Mouse (Mus musculus) layer of hippocampus, adult 11-12 months (tissue): ENCODE results near the gene Crim1.
A peak's percentile ranks its signal among the peaks of the same experiment; 100 is the strongest.
"Not testable (repeated sequence)": the region's sequence is repeated elsewhere in the genome, so short reads cannot be mapped to it uniquely, and the experiment has no call there.

ENCODE experiments used
- DNase-seq: peaks from one replicate; pipeline ENCODE4 v3.0.0; 2022; ENCODE audit warnings: low spot score

The Crim1 gene

DNA sequence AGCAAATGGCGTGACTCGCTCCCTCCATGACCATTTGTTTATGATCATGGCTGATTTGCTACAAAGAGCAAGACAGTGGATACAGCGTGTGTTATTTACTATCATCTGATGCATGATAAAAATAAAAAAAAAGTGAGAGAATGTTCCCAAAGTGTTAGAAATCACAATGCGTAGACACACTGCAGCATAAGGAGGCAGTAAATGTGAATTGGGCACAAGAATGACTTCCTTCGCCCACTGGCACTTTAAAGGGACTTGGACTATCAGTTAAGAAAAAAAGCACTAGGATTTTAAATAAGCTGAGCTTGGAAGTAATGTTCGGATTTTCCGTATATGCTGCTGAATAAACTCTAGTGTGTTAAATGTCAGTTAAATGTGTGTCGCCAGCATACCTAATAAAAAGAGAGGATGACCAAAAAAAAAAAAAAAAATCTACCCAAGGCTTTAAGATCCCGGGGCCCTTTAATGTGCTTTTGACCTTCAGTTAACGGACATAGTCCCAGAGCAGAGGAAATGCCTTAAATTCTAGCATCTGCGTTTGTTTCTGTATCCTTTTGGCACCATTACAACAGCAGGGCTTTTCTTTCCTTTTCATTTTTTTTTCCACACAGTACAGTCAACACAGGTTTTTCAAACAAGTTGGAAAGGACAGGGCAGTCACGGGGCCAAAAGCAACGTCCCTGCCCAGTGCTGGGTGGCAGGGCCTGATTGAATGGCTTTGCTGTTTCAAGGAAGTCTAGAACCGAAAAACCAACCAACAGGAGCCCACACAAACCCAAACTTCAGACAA is 50.3 kb downstream of the Crim1 start:
- no peak for DNase-seq

DNA sequence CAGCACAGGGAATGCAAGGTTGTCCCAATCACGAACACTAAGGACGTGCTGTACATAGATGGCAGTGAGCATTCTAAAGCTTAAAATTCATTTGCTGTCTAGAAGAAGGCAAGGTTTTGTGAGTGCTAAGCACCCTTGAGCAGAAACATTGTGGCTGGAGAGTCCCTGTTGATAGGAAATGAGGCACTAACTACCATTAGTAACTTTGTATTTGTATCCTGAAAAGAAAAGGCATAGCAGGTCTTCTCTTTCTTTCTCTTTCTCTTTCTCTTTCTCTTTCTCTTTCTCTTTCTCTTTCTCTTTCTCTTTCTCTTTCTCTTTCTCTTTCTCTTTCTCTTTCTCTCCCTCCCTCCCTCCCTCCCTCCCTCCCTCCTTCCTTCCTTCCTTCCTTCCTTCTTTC is 53.5 kb downstream of the Crim1 start:
- not testable (repeated sequence) for DNase-seq

DNA sequence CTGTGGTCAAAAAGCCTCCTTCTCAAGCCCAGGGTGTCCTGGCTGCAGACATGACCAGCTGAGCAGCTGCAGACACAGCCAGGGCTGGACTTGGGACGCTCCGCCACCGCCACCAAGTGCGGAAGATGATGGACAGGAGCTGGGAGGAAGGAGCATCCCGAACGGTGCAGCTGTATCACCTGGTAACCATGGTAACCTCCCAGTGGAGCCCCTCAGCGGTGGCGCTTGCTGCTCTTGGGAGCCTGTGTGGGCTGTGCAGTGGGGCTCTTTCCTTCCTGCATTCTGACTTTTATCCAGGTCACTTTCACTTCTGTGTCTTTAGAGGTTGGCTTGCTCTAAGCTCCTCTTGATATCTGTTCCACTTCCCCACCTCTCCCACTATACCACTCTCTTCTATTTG is 54.2 kb downstream of the Crim1 start:
- DNase-seq = no peak

DNA sequence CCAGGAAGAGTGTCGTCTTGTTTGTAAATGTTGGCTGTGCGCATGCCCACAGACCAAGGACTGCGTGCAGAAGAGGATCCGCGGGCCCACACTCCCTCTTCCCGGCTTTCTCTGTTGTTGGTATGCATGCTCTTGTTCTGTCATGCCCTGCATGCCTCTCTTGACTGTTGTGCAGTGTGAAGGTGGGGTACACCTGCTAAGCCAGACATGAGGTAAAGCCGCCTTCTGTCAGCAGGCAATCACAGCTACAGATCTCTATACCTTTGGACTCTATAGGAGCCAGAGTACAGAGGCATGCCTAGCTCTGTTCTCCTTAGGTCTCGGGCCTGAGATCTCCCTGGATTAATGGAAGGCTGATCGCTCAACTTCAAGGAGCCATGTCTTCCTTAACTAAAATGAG is 55.7 kb downstream of the Crim1 start:
- DNase-seq = no peak

DNA sequence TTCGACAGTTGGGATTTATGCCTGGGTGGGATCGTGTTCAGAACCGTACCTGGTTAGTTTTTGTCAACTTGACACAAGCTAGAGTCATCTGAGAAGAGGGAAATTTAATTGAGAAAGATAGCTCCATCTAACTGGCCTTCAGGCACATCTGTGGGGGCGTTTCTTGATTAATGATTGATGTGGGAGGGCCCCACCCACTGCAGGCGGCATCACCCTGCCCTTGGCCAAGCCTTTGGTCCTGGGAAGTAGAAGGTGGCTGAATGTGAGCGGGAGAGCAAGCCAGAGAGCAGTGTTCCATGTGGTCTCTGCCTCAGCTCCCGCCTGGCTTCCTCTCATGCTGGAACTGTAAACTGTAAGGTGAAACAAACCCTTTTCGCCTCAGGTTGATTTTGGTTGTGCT is 56.5 kb downstream of the Crim1 start:
- no peak for DNase-seq

DNA sequence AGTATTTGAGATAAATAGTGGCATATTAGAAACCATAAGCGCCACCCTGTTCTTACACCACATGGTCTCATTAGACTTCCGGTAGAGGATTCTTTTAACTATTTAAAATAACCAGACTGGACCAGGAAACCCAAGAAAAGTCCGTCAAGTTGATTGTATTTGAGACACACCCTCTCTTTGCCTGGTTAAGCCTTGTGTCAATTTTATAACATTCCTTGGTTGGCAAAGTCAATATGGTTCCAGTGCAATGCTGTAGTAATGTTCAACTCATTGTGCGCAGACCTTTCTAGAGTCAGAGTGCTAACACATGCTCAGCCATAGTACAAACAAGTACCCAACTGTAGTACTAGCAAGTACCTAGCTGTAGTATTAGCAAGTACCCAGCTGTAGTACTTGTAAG is 61.6 kb downstream of the Crim1 start:
- no peak for DNase-seq

DNA sequence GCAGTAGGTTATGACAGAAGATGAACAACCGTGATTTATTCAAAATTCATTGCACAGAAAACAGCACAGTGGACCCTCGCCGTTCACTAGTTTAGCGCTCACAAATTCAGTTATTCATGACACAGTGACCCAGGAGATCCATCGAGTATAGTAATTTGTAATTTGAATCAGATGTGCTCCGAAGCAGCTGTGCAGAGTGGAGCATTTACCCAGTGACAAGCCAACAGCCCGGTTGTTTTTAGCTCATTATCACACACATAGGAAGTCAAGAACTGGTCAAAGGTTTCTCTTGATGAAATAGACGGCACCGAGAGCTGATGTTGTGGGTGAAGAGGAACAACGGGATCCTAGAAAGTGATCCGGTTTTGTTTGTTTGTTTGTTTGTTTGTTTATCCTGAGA is 64.1 kb downstream of the Crim1 start:
- DNase-seq = no peak

DNA sequence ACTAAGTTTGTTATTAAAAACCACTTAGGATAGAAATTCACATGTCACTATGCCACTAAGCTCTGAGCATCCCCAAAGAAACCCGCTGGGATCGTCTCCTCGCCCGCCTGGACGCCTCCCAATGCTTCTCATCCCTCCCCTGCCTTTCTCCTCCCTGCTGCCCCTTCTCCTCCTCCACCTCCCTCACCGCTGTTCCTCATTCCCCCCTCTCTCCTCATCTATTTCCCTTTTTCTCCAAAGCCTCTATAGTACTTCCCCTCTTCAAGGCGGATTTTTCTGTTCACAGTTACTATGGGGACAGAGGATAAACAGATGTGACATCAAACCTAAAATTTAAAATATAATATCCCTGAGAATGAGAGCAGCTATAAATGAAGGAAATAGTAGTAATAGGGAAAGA is 65.1 kb downstream of the Crim1 start:
- DNase-seq = no peak

DNA sequence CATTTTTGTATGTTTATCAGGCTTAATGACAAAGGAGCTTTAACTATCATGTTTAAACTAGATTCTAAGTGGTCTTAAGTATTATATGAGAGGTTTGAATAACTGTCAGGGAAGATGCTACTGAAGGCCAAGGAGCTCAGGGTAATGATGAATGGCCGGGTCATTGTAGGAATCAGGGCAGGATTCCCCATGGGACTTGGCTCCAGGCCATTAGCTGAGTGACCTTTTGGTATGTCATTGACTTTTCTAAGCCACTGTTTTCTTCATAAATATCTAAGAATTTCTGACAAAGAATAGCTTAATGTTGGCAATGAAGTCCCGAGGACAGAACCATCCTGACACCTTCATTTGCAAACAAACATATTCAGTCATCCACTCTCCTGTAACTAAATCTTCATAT is 66.2 kb downstream of the Crim1 start:
- no peak for DNase-seq

DNA sequence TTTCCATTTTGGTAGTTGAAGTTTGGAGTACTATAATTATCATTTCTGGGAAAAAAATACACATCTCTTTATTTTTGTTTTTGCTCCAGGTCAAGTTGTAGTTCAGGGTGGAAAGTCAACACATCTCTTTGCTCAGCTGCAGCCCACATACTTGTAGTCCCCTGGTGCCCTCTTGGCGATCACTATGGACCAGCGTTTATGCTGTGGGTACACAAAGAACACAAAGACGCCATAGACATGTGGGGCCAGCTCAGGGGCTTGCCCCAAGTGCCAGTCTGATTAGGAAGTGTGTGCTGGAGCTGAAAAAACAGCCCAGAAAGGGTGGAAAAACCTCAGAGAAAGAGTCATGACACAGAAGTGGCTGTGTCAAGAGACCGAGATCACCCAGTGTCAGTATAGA is 68.5 kb downstream of the Crim1 start:
- no peak for DNase-seq

DNA sequence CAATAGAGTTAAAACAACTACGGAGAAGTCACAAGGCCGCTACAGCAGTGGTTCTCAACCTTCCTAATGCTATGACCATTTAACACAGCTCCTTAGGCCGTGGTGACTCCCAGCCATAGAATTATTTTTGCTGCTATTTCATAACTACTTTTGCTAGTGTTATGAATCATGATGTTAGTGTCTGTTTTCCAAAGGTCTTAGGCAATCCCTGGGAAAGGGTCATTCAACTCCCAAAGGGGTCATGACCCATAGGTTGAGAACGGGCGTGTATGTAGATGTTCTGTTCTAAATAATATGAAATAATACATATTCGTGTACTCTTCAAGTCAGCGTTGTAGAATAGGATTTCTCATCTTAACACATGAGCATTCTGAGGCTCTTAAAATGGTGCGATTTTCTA is 69.3 kb downstream of the Crim1 start:
- no peak for DNase-seq

DNA sequence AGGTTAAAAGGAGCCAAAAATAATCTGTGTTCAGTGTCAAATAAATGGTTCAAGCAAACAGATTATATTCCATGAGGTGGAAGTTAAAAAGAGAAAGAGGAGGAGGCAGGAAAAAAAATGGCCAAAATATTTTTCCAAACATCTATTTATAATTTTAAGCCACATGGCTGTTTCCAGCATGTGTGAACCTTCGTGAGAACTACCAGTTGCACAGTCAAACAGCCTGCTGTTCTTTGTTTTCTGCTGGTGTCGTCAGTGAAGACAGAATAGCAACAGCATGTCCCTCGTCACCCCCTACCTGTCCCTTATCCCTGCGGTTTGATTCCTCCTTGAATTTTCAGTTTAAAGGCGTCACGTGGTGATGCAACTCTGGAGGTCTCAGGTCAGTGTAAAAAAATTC is 70.0 kb downstream of the Crim1 start:
- DNase-seq = peak; percentile 33

DNA sequence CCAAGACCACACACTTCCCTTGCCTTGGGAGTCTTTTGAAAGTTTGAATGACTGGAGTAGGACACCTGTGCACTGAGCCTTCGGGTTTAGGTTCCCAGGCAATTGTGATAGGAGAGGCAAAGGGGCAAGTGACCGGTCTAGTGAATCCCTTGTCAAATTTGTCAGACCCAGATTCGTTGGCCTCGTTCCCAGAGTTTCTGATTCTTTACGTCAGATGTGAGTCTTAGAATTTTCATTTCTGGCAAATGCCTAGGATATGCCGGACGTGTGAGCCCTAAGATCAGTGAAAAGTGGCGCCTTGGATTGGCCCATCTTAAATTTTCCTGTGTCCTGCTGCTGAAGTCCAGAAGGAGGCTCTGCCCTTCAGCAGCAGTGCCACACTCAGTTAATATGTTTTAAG is 71.7 kb downstream of the Crim1 start:
- no peak for DNase-seq

DNA sequence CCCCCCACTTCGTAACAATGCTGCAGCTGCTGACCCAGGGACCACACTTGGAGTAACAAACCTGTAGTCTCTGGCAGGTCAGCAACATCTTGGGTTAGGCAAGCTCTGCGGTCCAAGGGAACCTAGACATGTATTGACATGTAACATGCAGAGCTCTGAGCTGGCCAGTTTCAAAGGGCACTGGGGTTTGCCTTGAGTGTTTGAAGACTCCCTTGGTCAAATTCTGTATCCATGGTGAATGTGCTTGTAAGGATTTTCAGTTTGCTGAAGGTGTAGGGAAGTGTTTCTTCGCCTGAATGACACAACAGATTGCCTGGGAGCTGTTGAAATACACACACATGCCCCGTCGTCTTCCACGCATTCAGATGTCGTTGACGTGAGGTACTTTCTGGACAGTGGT is 72.1 kb downstream of the Crim1 start:
- no peak for DNase-seq

DNA sequence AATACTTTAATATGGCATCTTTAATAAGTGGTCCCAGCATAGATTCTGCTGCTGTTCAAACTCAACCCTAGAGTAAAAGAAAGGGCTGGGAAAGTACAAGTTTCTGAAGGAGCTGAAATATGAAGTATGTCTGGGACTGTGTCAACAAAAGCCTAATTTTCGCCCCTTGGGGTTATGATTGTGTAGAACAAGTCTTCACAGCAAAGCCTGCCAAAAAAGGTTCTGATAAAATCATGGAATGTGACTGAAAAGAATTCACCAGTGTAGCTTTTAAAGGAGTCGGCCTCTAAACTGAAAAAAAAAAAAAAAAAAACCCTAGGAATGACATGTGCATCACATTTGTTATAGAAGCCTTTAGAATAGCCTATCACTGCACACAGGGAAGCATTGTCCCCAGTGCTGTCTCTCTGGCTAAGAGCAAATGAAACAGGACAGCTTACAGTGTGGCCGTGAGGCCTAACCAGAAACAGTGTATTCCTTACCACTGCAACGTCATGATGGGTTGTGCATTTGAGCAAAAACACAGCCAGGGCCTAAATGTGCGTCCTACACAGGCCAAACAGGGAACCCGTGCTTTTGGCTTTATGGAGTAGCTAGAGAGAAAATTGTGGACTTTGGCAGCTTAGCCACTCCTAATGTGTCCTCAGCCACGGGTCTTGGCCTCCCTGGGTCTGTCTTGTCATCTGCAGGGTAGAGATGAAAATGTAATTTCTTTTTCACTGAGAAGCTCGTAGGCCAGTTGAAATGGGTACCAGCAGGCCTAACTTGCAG is 72.8 kb downstream of the Crim1 start:
- no peak for DNase-seq

DNA sequence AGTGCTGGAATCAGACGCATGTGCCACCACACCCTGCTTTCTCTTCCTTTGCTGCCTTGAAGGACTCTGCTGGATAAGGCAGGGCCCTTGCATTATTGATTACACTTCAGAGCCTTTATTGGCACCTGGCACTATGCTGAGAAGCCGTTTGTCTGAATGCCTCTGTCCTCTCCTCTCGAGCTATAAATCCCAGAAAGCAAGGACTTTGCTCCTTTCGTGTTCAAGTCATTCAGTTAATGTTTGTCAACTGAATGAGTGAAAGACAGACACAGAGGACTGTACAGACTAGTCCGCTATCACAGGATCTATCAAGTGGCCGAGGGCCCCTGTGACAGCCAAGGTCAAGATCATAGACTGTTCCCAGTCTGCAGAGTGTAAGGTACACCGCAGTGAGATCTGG is 73.8 kb downstream of the Crim1 start:
- DNase-seq = no peak

DNA sequence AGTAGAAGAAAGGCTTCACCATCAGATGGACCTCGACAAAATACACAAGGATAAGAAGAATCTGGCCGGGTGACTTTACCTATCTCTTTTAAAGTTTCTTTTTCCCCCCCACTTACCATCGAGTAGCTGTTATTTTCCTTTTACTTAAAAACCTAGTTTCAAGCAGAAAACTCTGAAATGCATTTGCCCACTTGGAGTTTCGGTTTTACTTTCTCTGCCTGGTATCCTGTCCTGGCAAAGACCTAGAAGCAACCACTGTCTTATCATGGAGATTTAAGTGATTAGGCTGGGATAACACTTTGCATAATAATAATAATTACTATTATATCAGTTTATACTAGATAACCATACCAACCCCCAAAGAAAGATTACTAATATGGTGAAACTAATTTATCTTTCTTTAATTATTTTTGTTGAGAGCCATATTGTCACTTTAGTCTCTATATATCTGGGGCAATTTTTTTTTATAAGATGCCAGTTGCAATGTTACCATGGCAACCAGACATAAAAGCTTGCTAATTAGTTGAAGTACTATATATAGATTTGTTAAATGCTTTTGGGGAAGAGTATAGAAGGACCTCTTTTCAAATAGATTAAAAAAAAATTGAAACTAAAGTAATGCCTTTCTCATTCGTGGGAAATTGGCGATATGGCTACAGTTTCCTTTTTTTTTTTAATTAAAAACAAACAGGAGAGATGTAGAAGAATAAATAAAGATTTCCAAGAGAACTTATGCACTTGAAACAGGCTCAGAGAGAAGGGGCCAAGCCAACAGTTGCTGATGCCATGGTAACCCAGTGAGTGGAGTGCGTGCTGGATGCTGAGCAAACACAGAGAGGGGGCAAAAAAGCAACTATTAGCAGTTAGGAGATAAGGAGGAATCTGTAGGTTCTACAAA is 74.8 kb downstream of the Crim1 start:
- DNase-seq = no peak

DNA sequence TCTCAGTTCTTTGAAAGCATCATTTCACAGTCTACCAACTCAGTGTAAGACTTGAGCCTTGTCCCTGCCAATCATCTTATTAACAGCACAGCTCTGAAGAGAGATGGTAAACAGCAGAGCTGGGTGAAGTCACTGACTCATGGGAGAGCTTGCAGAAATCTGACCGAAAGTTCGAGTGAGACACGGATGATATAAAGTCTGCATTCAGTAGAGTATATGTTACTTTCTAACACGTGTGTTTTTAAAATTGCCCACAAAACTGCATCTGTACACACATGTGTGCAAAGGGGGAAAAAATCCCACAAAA is 75.4 kb downstream of the Crim1 start:
- no peak for DNase-seq

DNA sequence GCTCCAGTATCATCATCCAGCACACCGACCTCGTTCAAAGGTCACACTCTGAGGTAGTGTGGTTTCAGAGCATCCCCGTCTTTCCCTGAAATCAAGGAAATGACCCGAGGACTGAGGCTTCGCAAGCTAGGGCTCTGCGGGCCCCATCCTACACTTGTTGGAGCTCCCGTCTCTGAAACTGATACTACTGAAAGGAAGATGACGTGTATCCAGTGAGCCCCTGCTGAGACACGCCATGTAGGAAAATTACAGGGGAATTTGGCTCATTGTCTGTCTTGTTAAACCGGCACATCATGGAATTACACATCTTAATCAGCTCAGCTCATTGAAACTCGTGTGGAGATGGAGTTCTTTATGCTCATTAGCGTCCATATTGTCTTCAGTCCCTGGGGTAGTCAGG is 79.1 kb downstream of the Crim1 start:
- no peak for DNase-seq

DNA sequence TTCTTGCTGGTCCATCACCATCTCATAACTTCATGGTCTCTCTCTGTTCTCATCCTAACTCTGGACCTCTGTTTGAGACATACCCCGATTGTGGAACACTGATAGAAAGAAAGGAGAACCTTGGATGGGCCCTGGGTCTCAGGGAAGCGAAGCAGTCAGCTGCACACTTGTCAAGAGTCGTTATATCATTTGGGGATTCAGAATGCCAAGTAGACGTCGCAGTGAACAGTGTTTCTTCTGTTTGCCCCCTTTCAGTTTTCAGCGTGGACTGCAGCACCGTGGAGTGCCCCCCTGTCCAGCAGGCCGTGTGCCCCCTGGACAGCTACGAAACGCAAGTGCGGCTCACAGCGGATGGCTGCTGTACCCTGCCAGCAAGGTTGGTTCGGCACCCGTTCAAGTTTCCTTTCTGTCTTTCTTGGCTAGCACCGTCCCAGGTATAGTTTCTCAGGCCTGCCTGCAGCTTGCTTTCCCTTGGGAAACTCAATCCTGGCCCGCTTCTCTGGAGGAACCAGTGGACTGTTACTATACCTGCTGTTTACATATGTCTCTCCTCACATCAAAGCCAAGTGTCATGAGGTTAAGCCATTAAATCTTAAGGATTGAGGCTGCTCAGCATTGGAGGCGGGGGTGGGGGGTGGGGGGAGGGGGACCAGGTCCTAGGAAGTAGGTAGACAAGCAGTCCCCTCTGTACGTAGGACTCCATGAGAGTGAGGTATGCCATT is 81.1 kb downstream of the Crim1 start:
- DNase-seq = no peak

DNA sequence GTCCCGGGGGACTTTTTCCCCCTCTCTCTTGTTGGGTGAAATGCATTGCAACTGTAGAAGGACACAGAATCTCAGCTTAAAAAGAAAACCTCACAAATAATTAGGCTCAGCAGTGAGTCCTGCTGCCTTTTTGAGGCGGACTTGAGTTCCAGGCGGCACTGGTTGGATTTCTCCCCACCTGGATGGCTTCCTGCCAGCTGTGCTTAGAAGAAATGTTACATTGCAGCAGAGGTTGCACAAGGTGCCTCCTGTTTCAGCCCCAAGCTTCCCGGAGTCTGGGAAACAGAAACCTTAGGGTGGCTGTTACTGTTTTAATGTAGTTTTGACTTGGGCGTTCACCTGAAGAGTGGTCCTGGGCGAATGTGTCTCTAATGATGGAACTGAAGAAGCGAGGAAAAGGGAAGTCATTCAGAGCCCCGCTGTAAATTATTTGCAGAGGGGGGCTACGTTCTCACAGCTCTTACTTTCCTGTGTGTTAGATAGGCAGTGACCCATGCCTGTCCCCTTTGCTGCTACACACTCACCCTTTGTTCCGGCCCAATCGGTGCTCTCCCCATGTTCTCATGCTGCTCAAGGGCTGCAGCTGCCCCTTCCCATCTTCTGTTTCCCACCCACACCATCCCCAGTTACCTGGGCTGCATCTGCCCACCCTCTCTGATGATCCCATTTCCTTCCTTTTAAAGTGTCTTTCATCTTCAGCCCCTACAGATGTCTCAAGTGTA is 83.4 kb downstream of the Crim1 start:
- no peak for DNase-seq

DNA sequence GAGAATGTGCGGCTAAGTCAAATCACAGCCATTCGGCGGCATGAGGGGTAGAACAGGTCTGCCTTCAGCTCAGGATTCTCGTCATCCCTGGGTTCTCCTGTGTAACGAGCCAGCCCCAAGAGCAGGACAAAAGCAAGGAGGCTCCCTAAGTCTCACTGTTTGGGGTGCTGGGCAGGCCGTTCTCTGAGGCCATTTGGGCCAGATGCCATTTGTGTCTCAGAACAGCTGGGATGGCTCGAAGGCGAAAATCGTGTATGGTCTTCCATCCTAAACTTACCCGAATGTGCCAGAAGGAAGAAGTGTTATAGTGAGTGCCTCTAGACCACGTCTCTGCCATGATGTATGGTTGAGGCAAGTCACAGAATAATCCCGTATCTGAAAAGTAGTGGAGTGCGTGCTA is 86.0 kb downstream of the Crim1 start:
- no peak for DNase-seq
